Mouse (Mus musculus) MEL (cell line): Measurements from ENCODE around the gene Podxl. TPM values are rescaled to one million over a fixed set of nuclear protein-coding genes. Genes with fewer than 3 reads are reported as not detected.

Experiments used
- DNase-seq: peaks from one replicate; pipeline ENCODE4 v3.0.0; 2011; ENCODE audit warnings: low read depth, low spot score
- H3K27ac ChIP-seq: 2 replicates; pipeline ENCODE4 v1.5.1; 2012; ENCODE audit warnings: low read depth, mild to moderate bottlenecking, control low read depth, low read length, moderate library complexity; ENCODE audit not compliant: control insufficient read depth
- H3K27me3 ChIP-seq, 2 experiments: fragments of 150-350 bp in 1 of 2; sonication (generic) in 1 of 2; 2 replicates each; pipeline ENCODE4 v1.6.1; 2012; ENCODE audit warnings: low read length in 2 of 2, mild to moderate bottlenecking in 2 of 2, improper control_type of control experiment in 1 of 2, moderate library complexity in 1 of 2; ENCODE audit not compliant: insufficient read depth in 2 of 2, control insufficient read depth in 1 of 2
- H3K36me3 ChIP-seq, 2 experiments: 2 replicates each; pipeline ENCODE4 v1.6.1; 2012 to 2014; ENCODE audit warnings: low read length in 2 of 2, improper control_type of control experiment in 1 of 2, inconsistent platforms in 1 of 2, mild to moderate bottlenecking in 1 of 2; ENCODE audit not compliant: insufficient read depth in 2 of 2, control insufficient read depth in 1 of 2
- H3K4me1 ChIP-seq, 2 experiments: fragments of 150-350 bp in 1 of 2; sonication (generic) in 1 of 2; 2 replicates each; pipeline ENCODE4 v1.6.1; 2012; ENCODE audit warnings: low read length in 2 of 2, improper control_type of control experiment in 1 of 2, mild to moderate bottlenecking in 1 of 2; ENCODE audit not compliant: insufficient read depth in 2 of 2, control insufficient read depth in 1 of 2
- H3K4me3 ChIP-seq, 2 experiments: fragments of 150-350 bp in 1 of 2; sonication (generic) in 1 of 2; 2 replicates each; pipeline ENCODE4 v1.5.1; 2012; ENCODE audit warnings: low read depth in 2 of 2, low read length in 2 of 2, mild to moderate bottlenecking in 2 of 2, moderate library complexity in 2 of 2, control low read depth in 1 of 2, improper control_type of control experiment in 1 of 2; ENCODE audit not compliant: control insufficient read depth in 1 of 2, insufficient read depth in 1 of 2
- H3K79me2 ChIP-seq: 2 replicates; pipeline ENCODE4 v1.6.1; 2012; ENCODE audit warnings: mild to moderate bottlenecking, low read length, moderate library complexity; ENCODE audit not compliant: control insufficient read depth, poor library complexity, insufficient read depth
- H3K9ac ChIP-seq: 2 replicates; pipeline ENCODE4 v1.6.1; 2012; ENCODE audit warnings: low read depth, mild to moderate bottlenecking, control low read depth, low read length, moderate library complexity; ENCODE audit not compliant: control insufficient read depth, poor library complexity, severe bottlenecking
- H3K9me3 ChIP-seq: fragments of 150-350 bp; sonication (generic); replicated peaks from 2 replicates; pipeline ENCODE4 v1.6.1; 2012; ENCODE audit warnings: mild to moderate bottlenecking, low read length, improper control_type of control experiment, moderate library complexity; ENCODE audit not compliant: insufficient read depth
- CHD1 ChIP-seq: IDR thresholded peaks from 2 replicates; pipeline ENCODE4 v1.6.1; 2012; ENCODE audit warnings: low read depth, mild to moderate bottlenecking, inconsistent platforms, low read length, improper control_type of control experiment
- ELF1 ChIP-seq: IDR thresholded peaks from 2 replicates; pipeline ENCODE4 v1.6.1; 2014; ENCODE audit warnings: low read depth, mild to moderate bottlenecking, inconsistent platforms, low read length, improper control_type of control experiment, moderate library complexity
- EP300 ChIP-seq, 2 experiments: IDR thresholded peaks; 2 replicates each; pipeline ENCODE4 v1.6.1; 2011; ENCODE audit warnings: improper control_type of control experiment in 2 of 2, low read length in 2 of 2, low read depth in 1 of 2, mild to moderate bottlenecking in 1 of 2
- ETS1 ChIP-seq: IDR thresholded peaks from 2 replicates; pipeline ENCODE4 v1.6.1; 2012; ENCODE audit warnings: low read depth, mild to moderate bottlenecking, inconsistent platforms, low read length, improper control_type of control experiment, moderate library complexity
- GABPA ChIP-seq: IDR thresholded peaks from 2 replicates; pipeline ENCODE4 v1.6.1; 2012; ENCODE audit warnings: low read depth, mild to moderate bottlenecking, inconsistent platforms, low read length, improper control_type of control experiment, moderate library complexity
- GATA1 ChIP-seq: IDR thresholded peaks from 2 replicates; pipeline ENCODE4 v1.6.1; 2011; ENCODE audit warnings: low read depth, low read length, improper control_type of control experiment
- HCFC1 ChIP-seq: IDR thresholded peaks from 2 replicates; pipeline ENCODE4 v1.6.1; 2012; ENCODE audit warnings: low read depth, mild to moderate bottlenecking, inconsistent platforms, low read length, improper control_type of control experiment, moderate library complexity
- KAT2A ChIP-seq: conservative IDR thresholded peaks from 2 replicates; pipeline ENCODE4 v1.6.1; 2012; ENCODE audit warnings: low read depth, low read length, improper control_type of control experiment, inconsistent platforms
- MAX ChIP-seq: IDR thresholded peaks from 2 replicates; pipeline ENCODE4 v1.6.1; 2011; ENCODE audit warnings: low read length, improper control_type of control experiment
- MEF2A ChIP-seq: IDR thresholded peaks from 2 replicates; pipeline ENCODE4 v1.6.1; 2014; ENCODE audit warnings: low read depth, mild to moderate bottlenecking, inconsistent platforms, low read length, improper control_type of control experiment; ENCODE audit not compliant: poor library complexity, insufficient replicate concordance, severe bottlenecking; ENCODE audit errors: extremely low read depth
- MXI1 ChIP-seq: IDR thresholded peaks from 2 replicates; pipeline ENCODE4 v1.6.1; 2011; ENCODE audit warnings: mild to moderate bottlenecking, low read depth, low read length, improper control_type of control experiment
- NELFE ChIP-seq: IDR thresholded peaks from 2 replicates; pipeline ENCODE4 v1.6.1; 2011; ENCODE audit warnings: low read depth, low read length, improper control_type of control experiment
- RAD21 ChIP-seq: IDR thresholded peaks from 2 replicates; pipeline ENCODE4 v1.6.1; 2011; ENCODE audit warnings: mild to moderate bottlenecking, low read depth, low read length, improper control_type of control experiment
- RCOR1 ChIP-seq: IDR thresholded peaks from 2 replicates; pipeline ENCODE4 v1.6.1; 2012; ENCODE audit warnings: low read depth, mild to moderate bottlenecking, inconsistent platforms, low read length, improper control_type of control experiment
- SIN3A ChIP-seq: IDR thresholded peaks from 2 replicates; pipeline ENCODE4 v1.6.1; 2012; ENCODE audit warnings: low read length, improper control_type of control experiment, inconsistent platforms
- ZC3H11A ChIP-seq: IDR thresholded peaks from 2 replicates; pipeline ENCODE4 v1.6.1; 2012; ENCODE audit warnings: low read depth, mild to moderate bottlenecking, inconsistent platforms, low read length, improper control_type of control experiment
- ZKSCAN1 ChIP-seq: IDR thresholded peaks from 2 replicates; pipeline ENCODE4 v1.6.1; 2012; ENCODE audit warnings: low read depth, mild to moderate bottlenecking, inconsistent platforms, low read length, improper control_type of control experiment, moderate library complexity
- polyA plus RNA-seq, 2 experiments: library from polyadenylated mRNA; stranded (reverse) in 1 of 2; unstranded in 1 of 2; fragments of >175 nt in 1 of 2; fragments of >200 nt in 1 of 2; gene quantifications; 2 replicates each; pipeline versions ENCODE4 v1.2.1 to v1.2.4; 2012; ENCODE audit warnings: low replicate concordance in 2 of 2, low read depth in 1 of 2; ENCODE audit not compliant: insufficient read length in 2 of 2, insufficient read depth in 1 of 2, missing spikeins in 1 of 2
- total RNA-seq: library from RNA; depleted of rRNA; stranded (reverse); fragments of 300-350 nt; gene quantifications from 2 replicates; pipeline ENCODE4 v1.2.3, GENCODE M21; 2012

The Podxl gene
- total and polyA plus RNA-seq, 3 experiments, result 19.1 to 40.8 TPM; not detected in 1

DNA sequence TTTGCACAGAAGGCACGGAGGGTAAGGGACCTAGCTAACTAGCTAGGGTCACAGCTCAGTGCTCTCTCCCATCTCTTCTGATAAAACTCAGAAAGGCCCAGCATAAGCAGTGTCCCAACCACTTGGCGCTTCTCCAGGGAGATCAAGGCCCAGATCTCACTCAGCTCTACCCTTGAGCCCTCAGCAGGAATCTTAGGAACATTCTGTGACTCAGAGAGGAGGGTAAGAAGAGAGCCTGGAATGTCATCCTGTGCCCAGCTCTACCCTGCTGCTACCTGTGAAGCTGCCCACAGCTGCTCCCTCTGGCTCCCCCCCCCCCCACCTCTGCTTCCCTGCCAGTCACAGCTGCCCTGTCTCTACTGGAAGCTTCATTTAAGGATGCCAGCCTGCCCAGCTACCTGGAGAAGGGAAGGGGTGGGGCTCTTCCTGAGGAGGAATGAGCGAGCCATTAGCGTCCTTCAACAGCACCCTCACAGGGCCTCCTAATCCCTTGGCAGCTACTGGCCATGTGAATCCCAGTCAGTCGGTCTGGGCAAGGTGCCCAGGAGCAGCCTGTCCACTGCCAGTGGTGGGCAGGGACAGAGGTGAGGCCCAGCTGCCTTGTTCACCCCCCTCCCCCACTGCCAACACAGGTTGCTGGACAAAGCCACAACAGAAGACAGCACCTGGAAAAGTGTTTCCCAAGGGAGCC lies 14.3 kb downstream of the Podxl start:
- Histone ChIP-seq H3K36me3 (no peaks in the 10 kb centered on the region), H3K4me3 (no peak overlapping the region), H3K4me1 (no peaks in the 10 kb centered on the region), H3K9ac (no peak overlapping the region), H3K27ac (no peak overlapping the region), H3K9me3 (no peaks in the 10 kb centered on the region), H3K27me3 (no peaks in the 10 kb centered on the region), H3K79me2 (no peaks in the 10 kb centered on the region)
- TF ChIP-seq ELF1 (no peak), RAD21 (no peak), ZKSCAN1 (no peak), EP300 (IDR thresholded peaks at IDR 0.05; ENCODE audit: low read depth in 1 of 2, low read length in 2 of 2) (no peak), GATA1 (no peak), KAT2A (no peak), ETS1 (no peak), CHD1 (no peak), RCOR1 (no peak), GABPA (no peak), ZC3H11A (no peak), NELFE (no peak), HCFC1 (no peak), MXI1 (no peak), MAX (no peak), SIN3A (no peak)
- DNase-seq, result no peak

DNA sequence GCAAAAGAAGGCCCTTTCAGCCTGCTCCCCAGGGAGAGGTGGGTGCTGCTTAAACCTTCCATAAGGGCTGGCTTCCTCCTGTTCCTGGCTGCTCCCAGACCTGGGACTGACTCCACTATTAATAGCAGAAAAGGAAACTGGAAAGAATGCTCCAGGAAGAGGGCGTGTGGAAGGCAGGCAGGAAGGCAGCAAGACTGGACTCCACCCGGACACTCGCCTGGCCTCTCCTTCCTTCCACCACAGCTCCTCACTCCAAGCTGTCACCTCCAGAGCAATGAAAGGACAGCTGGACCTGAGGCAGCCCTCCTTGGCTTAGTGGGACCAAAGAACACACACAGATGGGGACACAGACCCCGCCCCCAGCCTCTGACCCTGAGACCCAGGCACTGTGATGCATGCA lies 19.5 kb downstream of the Podxl start:
- H3K27ac ChIP-seq, result no peak overlapping the region
- no peaks in the 10 kb centered on the region for H3K79me2 ChIP-seq
- no peaks in the 10 kb centered on the region for H3K4me1 ChIP-seq
- H3K27me3 ChIP-seq, result no peaks in the 10 kb centered on the region
- DNase-seq, result no peak
- no peaks in the 10 kb centered on the region for H3K36me3 ChIP-seq
- TF ChIP-seq CHD1 (no peak), MEF2A (no peak), GATA1 (no peak)
- no peaks in the 10 kb centered on the region for H3K9me3 ChIP-seq
- H3K4me3 ChIP-seq, result no peak overlapping the region
- no peak overlapping the region for H3K9ac ChIP-seq
